8 mouse cellular contexts compared by ENCODE assay signal in genomic region chrX:151803777-151804101, GRCm38 (mm10). TPM values are rescaled to one million over a fixed set of nuclear protein-coding genes. Genes with fewer than 3 reads are reported as not detected.
A peak's percentile ranks its signal among the peaks of the same experiment; 100 is the strongest.
DNase-seq lines count a peak whose midpoint lies in the region; ATAC-seq and TF ChIP-seq lines count a peak whose summit lies in the region.

No protein-coding gene starts in this region.

- peak overlapping the region; percentile 71 for H3K9ac ChIP-seq in neural tube, embryonic 11.5 days (ENCODE audit: low read length)
- peak overlapping the region; percentile 57 for H3K9ac ChIP-seq in hindbrain, embryonic 15.5 days
- H3K9ac ChIP-seq in limb, embryonic 12.5 days (replicated peaks) = peak overlapping the region; percentile 73

- no peaks in the 10 kb centered on the region for H3K27me3 ChIP-seq in neural tube, embryonic 11.5 days (ENCODE audit: control insufficient read depth, insufficient read depth, low read length)
- no peaks in the 10 kb centered on the region for H3K27me3 ChIP-seq in hindbrain, embryonic 15.5 days
- H3K27me3 ChIP-seq in limb, embryonic 12.5 days = peaks cover 28% of the 10 kb centered on the region

- no peak for DNase-seq in neural tube, embryonic 11.5 days (ENCODE audit: low spot score)
- no peak for DNase-seq in neural tube, embryonic 10.5 days (ENCODE audit: extremely low spot score, low spot score)
- peak; percentile 39 for DNase-seq in c-Kit-positive CD71-negative TER-119-negative erythroid progenitor cells, embryonic 14.5 days (ENCODE audit: low read depth)
- peak; percentile 63 for DNase-seq in gastrocnemius, adult 2 months
- peak; percentile 63 for DNase-seq in mesoderm, embryonic 11.5 days (ENCODE audit: low read depth, low spot score)
- peak; percentile 46 to 50 for DNase-seq in spleen, postnatal 36 days (ENCODE audit: low spot score in 2 of 2)

- H3K27ac ChIP-seq in neural tube, embryonic 11.5 days (ENCODE audit: low read depth, low read length) = peak overlapping the region; percentile 83
- peak overlapping the region; percentile 98 for H3K27ac ChIP-seq in gastrocnemius, adult 2 months
- H3K27ac ChIP-seq in hindbrain, embryonic 15.5 days (replicated peaks) = peak overlapping the region; percentile 93
- peak overlapping the region; percentile 91 for H3K27ac ChIP-seq in limb, embryonic 12.5 days

- intact Hi-C loops in gastrocnemius, adult 2 months (cut with DNase I) = loop anchor here (10.0 kb wide), 2 partner anchors 211 to 989 kb away; partner anchors contain the start of genes Maged2, Ribc1 and Smc1a

- ATAC-seq in neural tube, embryonic 11.5 days (ENCODE audit: insufficient read depth, low FRiP score, low TSS enrichment) = peak; percentile 28
- ATAC-seq in hindbrain, embryonic 15.5 days (ENCODE audit: low FRiP score, low read depth) = peak; percentile 38
- peak; percentile 55 for ATAC-seq in limb, embryonic 12.5 days (ENCODE audit: insufficient number of reproducible peaks, insufficient read depth, low FRiP score, low TSS enrichment, low read depth)

- H3K4me1 ChIP-seq in neural tube, embryonic 11.5 days (ENCODE audit: control insufficient read depth, insufficient read depth, low read length) = no peaks in the 10 kb centered on the region
- 0 out of 2 replicates have a peak, but pooled peaks cover 4% of the 10 kb centered on the region for H3K4me1 ChIP-seq in hindbrain, embryonic 15.5 days (replicated peaks)
- H3K4me1 ChIP-seq in limb, embryonic 12.5 days (replicated peaks) = no peaks in the 10 kb centered on the region

- no peaks in the 10 kb centered on the region for H3K9me3 ChIP-seq in neural tube, embryonic 11.5 days (ENCODE audit: control insufficient read depth, low read length)
- H3K9me3 ChIP-seq in hindbrain, embryonic 15.5 days = no peaks in the 10 kb centered on the region
- H3K9me3 ChIP-seq in limb, embryonic 12.5 days = 0 out of 2 replicates have a peak, but pooled peaks cover 3% of the 10 kb centered on the region

- no peak for TF ChIP-seq CTCF in gastrocnemius, adult 2 months (IDR thresholded peaks at IDR 0.05)

- WGBS in neural tube, embryonic 11.5 days = 18% methylated on average over 20 of the region's 20 CpGs
- WGBS in hindbrain, embryonic 15.5 days = 19% methylated on average over 20 of the region's 20 CpGs
- 16% methylated on average over 20 of the region's 20 CpGs for WGBS in limb, embryonic 12.5 days

- H3K36me3 ChIP-seq in neural tube, embryonic 11.5 days (ENCODE audit: control insufficient read depth, insufficient read depth, low read length) = no peaks in the 10 kb centered on the region
- no peaks in the 10 kb centered on the region for H3K36me3 ChIP-seq in hindbrain, embryonic 15.5 days
- H3K36me3 ChIP-seq in limb, embryonic 12.5 days = no peaks in the 10 kb centered on the region

- H3K4me2 ChIP-seq in neural tube, embryonic 11.5 days (ENCODE audit: low read depth) = peak overlapping the region; percentile 48
- peak overlapping the region; percentile 70 for H3K4me2 ChIP-seq in hindbrain, embryonic 15.5 days
- peak overlapping the region; percentile 65 for H3K4me2 ChIP-seq in limb, embryonic 12.5 days

- H3K4me3 ChIP-seq in neural tube, embryonic 11.5 days (ENCODE audit: low read depth, low read length) = peak overlapping the region; percentile 50
- peak overlapping the region; percentile 88 for H3K4me3 ChIP-seq in gastrocnemius, adult 2 months
- peak overlapping the region; percentile 56 for H3K4me3 ChIP-seq in hindbrain, embryonic 15.5 days
- peak overlapping the region; percentile 54 for H3K4me3 ChIP-seq in limb, embryonic 12.5 days (replicated peaks)

RNA-seq across cellular contexts. Expression of gene Huwe1, which starts 3.1 kb away (rescaled TPM):
- polyA plus RNA-seq in neural tube, embryonic 11.5 days (2014; fragmentation: Nextera tagmentation; extraction: Ambion mirVana) = 64.1 and 66.4 TPM in 2 replicates
- total RNA-seq in gastrocnemius, adult 2 months (2021) = 100 to 1,000 TPM; 113 to 116 TPM
- 44.8 and 49.7 TPM in 2 replicates for polyA plus RNA-seq in hindbrain, embryonic 15.5 days (2015; fragmentation: Nextera tagmentation; extraction: Ambion mirVana)
- polyA plus RNA-seq in limb, embryonic 12.5 days (2016; fragmentation: Nextera tagmentation; extraction: Ambion mirVana) = 63.8 and 73.2 TPM in 2 replicates

Comparison
In these comparisons a context has a peak if more than half of its experiments do, and no peak if none do; other contexts are left out.
1. DNase-seq: peak in c-Kit-positive CD71-negative TER-119-negative erythroid progenitor cells, embryonic 14.5 days (single experiment), gastrocnemius, adult 2 months (single experiment), mesoderm, embryonic 11.5 days (single experiment) and spleen, postnatal 36 days (2 of 2); none in neural tube, embryonic 11.5 days (single experiment) and neural tube, embryonic 10.5 days (single experiment).
2. Peak in every context shown above with its lines, with median percentiles within 50 percentile points of each other: ATAC-seq, H3K27ac ChIP-seq, H3K4me2 ChIP-seq, H3K4me3 ChIP-seq and H3K9ac ChIP-seq.